Comparison of ENCODE assay signal across 10 mouse cellular contexts in the genomic region with DNA sequence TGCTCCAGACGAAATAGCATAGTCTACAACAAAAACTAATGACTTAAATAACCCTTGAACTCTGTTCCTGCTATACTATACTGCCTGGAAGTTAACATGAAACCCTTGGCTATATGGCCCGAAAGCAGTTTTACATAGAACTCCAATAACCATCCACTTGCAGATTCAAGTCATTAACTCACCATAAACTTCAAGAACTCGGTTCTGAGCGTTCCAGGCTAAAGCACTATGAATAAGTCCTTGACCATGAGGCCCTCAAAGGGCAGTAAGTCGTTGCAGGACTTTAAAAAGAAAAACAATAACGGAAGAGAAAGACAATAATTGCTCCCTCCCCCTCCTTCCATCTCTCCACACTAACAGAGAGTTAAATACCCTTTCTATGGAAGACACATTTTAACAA.
A peak's percentile ranks its signal among the peaks of the same experiment; 100 is the strongest.
DNase-seq lines count a peak whose midpoint lies in the region; ATAC-seq lines count a peak whose summit lies in the region.
"Had no signal": no experiment of that assay in that cellular context is flagged by ENCODE, and none has a peak within 500 bp of the region (broad histone marks: within the 10 kb centered on the region; RNA-seq: fewer than 3 reads in every experiment).

No protein-coding gene starts in this region.

- no peak overlapping the region for H3K9ac ChIP-seq in forebrain, embryonic 16.5 days (replicated peaks; ENCODE audit: low read depth, low read length)
- H3K9ac ChIP-seq in hindbrain, embryonic 15.5 days: no peak overlapping the region

- 27% methylated on average over 6 of the region's 6 CpGs for WGBS in forebrain, embryonic 10.5 days
- 29% methylated on average over 6 of the region's 6 CpGs for WGBS in forebrain, embryonic 16.5 days
- WGBS in hindbrain, embryonic 15.5 days: 32% methylated on average over 6 of the region's 6 CpGs

- H3K27me3 ChIP-seq in forebrain, embryonic 10.5 days (ENCODE audit: poor library complexity, severe bottlenecking): peaks cover 7% of the 10 kb centered on the region; the same call in 1 of the 2 replicates
- peaks cover 15% of the 10 kb centered on the region for H3K27me3 ChIP-seq in forebrain, embryonic 16.5 days (replicated peaks; ENCODE audit: control insufficient read depth, insufficient read depth, low read length)
- H3K27me3 ChIP-seq in hindbrain, embryonic 15.5 days: peaks cover 20% of the 10 kb centered on the region

- no peaks in the 10 kb centered on the region for H3K9me3 ChIP-seq in forebrain, embryonic 10.5 days
- no peaks in the 10 kb centered on the region for H3K9me3 ChIP-seq in forebrain, embryonic 16.5 days (ENCODE audit: control insufficient read depth, low read length)
- no peaks in the 10 kb centered on the region for H3K9me3 ChIP-seq in hindbrain, embryonic 15.5 days

- peaks cover 51% of the 10 kb centered on the region for H3K4me1 ChIP-seq in forebrain, embryonic 10.5 days
- peaks cover 13% of the 10 kb centered on the region for H3K4me1 ChIP-seq in forebrain, embryonic 16.5 days (replicated peaks; ENCODE audit: control insufficient read depth, insufficient read depth, low read length)
- H3K4me1 ChIP-seq in hindbrain, embryonic 15.5 days (replicated peaks): peaks cover 16% of the 10 kb centered on the region

- H3K4me2 ChIP-seq in forebrain, embryonic 16.5 days (ENCODE audit: low read length): no peak overlapping the region
- H3K4me2 ChIP-seq in hindbrain, embryonic 15.5 days: 0 out of 2 replicates have a peak overlapping the region, but pooled peaks have one; percentile 81

- no peak for DNase-seq in forebrain, embryonic 10.5 days (ENCODE audit: extremely low spot score, low spot score)
- peak; percentile 37 for DNase-seq in kidney, adult 9 months
- no peak for DNase-seq in kidney, adult 8-10 months
- peak; percentile 62 for DNase-seq in 416B (ENCODE audit: low read depth)
- no peak for DNase-seq in layer of hippocampus, postnatal 25 days (ENCODE audit: extremely low spot score in 1 of 2, low spot score in 1 of 2)
- DNase-seq in right cerebral cortex, adult 2 months (ENCODE audit: low spot score in 2 of 2): no peak
- DNase-seq: gastrocnemius, postnatal 25 days; right cerebral cortex, adult 18-20 months had no signal

- H3K27ac ChIP-seq in forebrain, embryonic 10.5 days: 0 out of 2 replicates have a peak overlapping the region, but pooled peaks have one; percentile 4
- no peak overlapping the region for H3K27ac ChIP-seq in forebrain, embryonic 16.5 days (ENCODE audit: low read length)
- H3K27ac ChIP-seq in hindbrain, embryonic 15.5 days (replicated peaks): no peak overlapping the region

- H3K4me3 ChIP-seq in forebrain, embryonic 10.5 days: peak overlapping the region; percentile 74
- H3K4me3 ChIP-seq in forebrain, embryonic 16.5 days (replicated peaks; ENCODE audit: low read length): no peak overlapping the region
- 0 out of 2 replicates have a peak overlapping the region, but pooled peaks have one; percentile 44 for H3K4me3 ChIP-seq in hindbrain, embryonic 15.5 days

- ATAC-seq in forebrain, embryonic 16.5 days: no peak
- no peak for ATAC-seq in hindbrain, embryonic 15.5 days (ENCODE audit: low FRiP score, low read depth)

- 0 out of 2 replicates have a peak, but pooled peaks cover 2% of the 10 kb centered on the region for H3K36me3 ChIP-seq in forebrain, embryonic 10.5 days (replicated peaks)
- H3K36me3 ChIP-seq in forebrain, embryonic 16.5 days (ENCODE audit: control insufficient read depth, insufficient read depth): no peaks in the 10 kb centered on the region
- H3K36me3 ChIP-seq in hindbrain, embryonic 15.5 days: no peaks in the 10 kb centered on the region

Comparison
In these comparisons a context has a peak if more than half of its experiments do, and no peak if none do; other contexts are left out.
1. DNase-seq: peak in kidney, adult 9 months (single experiment) and 416B (single experiment); none in forebrain, embryonic 10.5 days (single experiment), kidney, adult 8-10 months (0 of 2), layer of hippocampus, postnatal 25 days (0 of 2) and right cerebral cortex, adult 2 months (0 of 2).